Mouse (Mus musculus): Measurements from ENCODE around the gene Wdfy2. TPM values are rescaled to one million over a fixed set of nuclear protein-coding genes. Genes with fewer than 3 reads are reported as not detected.

Gene Wdfy2
- polyA plus RNA-seq, 1 experiment from 2014 or later, result 13.0 TPM

- WGBS, result 96% methylated on average over 3 of the region's 3 CpGs
- Histone ChIP-seq H3K27ac (replicated peaks; ENCODE audit: low read depth, low read length) (no peak overlapping the region), H3K9me3 (ENCODE audit: control insufficient read depth, low read length) (no peaks in the 10 kb centered on the region), H3K36me3 (ENCODE audit: control insufficient read depth, insufficient read depth, low read length) (peaks cover 25% of the 10 kb centered on the region), H3K27me3 (ENCODE audit: control insufficient read depth, insufficient read depth, low read length) (no peaks in the 10 kb centered on the region), H3K9ac (replicated peaks; ENCODE audit: low read length) (no peak overlapping the region), H3K4me2 (ENCODE audit: low read length) (no peak overlapping the region), H3K4me3 (replicated peaks; ENCODE audit: low read depth, low read length) (no peak overlapping the region), H3K4me1 (ENCODE audit: control insufficient read depth, insufficient read depth, low read length) (no peaks in the 10 kb centered on the region)
- DNase-seq (no peak), ATAC-seq (ENCODE audit: low FRiP score, low TSS enrichment) (no peak)
Measured at GRCm38 (mm10) chr14:62939435-62939834, 102.0 kb downstream of the Wdfy2 start.

DNA sequence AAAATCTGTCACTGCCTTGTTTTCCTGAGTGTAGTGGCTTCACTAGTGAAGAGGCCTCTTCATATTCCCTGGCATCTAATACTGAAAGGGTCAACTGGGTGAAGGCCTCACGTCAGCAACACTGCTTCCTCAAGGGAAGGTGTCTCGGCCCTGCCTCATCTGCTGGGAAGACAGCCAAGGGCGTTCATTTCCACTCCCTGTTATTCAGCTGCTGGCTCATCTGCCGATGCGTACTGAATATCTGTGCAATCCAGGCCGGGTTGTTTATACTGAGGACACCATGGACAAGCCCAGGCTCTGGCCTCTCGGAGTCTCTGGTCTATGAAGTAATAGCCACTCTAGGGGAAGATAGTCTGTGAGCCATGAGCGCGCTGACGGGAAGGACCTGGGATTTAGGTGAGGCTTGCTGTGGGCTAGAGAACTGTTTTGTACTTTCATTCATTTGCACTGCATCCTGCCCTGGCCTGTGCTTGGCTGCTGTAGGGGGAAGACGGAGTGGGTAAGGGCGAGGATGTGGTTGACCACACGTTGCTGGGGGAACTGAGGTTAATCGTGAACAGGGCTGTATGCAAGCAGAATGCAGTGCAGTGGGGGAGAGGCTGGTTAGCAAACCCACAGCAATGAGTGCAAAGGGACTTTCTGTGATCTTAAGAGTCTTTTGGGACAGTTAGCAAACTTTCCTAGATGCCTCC is 103.1 kb downstream of the Wdfy2 start:
- Histone ChIP-seq H3K36me3 (ENCODE audit: control insufficient read depth, insufficient read depth, low read length) (peaks cover 31% of the 10 kb centered on the region), H3K9me3 (ENCODE audit: control insufficient read depth, low read length) (no peaks in the 10 kb centered on the region), H3K9ac (replicated peaks; ENCODE audit: low read length) (no peak overlapping the region), H3K27me3 (ENCODE audit: control insufficient read depth, insufficient read depth, low read length) (no peaks in the 10 kb centered on the region), H3K4me3 (replicated peaks; ENCODE audit: low read depth, low read length) (no peak overlapping the region), H3K4me2 (ENCODE audit: low read length) (no peak overlapping the region), H3K27ac (replicated peaks; ENCODE audit: low read depth, low read length) (no peak overlapping the region), H3K4me1 (ENCODE audit: control insufficient read depth, insufficient read depth, low read length) (no peaks in the 10 kb centered on the region)
- DNase-seq (peak; percentile 14), ATAC-seq (ENCODE audit: low FRiP score, low TSS enrichment) (no peak)
- WGBS, result 90% methylated on average over 14 of the region's 14 CpGs

DNA sequence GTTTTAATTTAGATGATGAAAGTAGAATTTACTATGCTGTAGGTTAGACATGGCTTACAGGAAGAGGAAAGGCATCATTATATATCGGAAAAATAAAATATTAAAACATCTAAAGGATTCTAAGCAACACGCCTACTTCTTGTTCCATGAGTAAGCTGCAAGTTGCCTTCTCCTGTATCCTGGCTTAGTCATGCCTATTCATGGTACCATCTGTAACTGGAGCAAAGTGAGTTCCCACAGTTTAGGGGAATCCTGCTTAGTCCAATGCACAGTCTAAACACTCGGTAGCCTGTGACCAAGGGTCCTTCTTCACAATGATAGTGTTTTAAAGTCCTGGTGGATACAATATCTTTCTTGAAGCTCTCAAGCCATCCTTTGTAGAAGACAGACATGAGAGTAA is 109.3 kb downstream of the Wdfy2 start:
- no peak overlapping the region for H3K4me3 ChIP-seq (replicated peaks; ENCODE audit: low read depth, low read length)
- ATAC-seq (ENCODE audit: low FRiP score, low TSS enrichment) (no peak), DNase-seq (no peak)
- no peak overlapping the region for H3K27ac ChIP-seq (replicated peaks; ENCODE audit: low read depth, low read length)
- no peaks in the 10 kb centered on the region for H3K4me1 ChIP-seq (ENCODE audit: control insufficient read depth, insufficient read depth, low read length)
- H3K36me3 ChIP-seq (ENCODE audit: control insufficient read depth, insufficient read depth, low read length), result peaks cover 23% of the 10 kb centered on the region
- no peak overlapping the region for H3K9ac ChIP-seq (replicated peaks; ENCODE audit: low read length)
- no peak overlapping the region for H3K4me2 ChIP-seq (ENCODE audit: low read length)
- WGBS, result 92% methylated on average over 3 of the region's 3 CpGs
- H3K27me3 ChIP-seq (ENCODE audit: control insufficient read depth, insufficient read depth, low read length), result no peaks in the 10 kb centered on the region
- H3K9me3 ChIP-seq (ENCODE audit: control insufficient read depth, low read length), result no peaks in the 10 kb centered on the region

DNA sequence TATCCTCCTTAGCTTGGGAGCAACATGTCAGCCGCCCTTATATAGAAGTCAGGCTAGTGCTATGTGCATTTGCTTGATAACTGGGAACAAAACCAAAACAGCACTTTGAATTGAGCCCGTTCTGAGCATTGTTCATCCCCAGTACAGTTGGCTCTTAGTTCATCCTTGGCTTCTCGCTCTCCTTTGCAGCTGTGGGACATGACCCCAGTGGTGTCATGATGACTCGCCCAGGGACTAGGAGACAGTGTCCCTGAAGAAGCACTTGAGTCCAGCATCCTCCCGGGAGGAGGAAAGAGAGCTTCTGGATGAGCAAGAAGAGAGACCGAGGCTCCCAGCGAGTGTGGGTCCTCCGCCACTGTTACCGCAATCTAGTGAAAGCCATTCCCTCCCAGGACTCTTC is 118.6 kb downstream of the Wdfy2 start:
- Histone ChIP-seq H3K9ac (replicated peaks; ENCODE audit: low read length) (no peak overlapping the region), H3K36me3 (ENCODE audit: control insufficient read depth, insufficient read depth, low read length) (peaks cover 66% of the 10 kb centered on the region)

DNA sequence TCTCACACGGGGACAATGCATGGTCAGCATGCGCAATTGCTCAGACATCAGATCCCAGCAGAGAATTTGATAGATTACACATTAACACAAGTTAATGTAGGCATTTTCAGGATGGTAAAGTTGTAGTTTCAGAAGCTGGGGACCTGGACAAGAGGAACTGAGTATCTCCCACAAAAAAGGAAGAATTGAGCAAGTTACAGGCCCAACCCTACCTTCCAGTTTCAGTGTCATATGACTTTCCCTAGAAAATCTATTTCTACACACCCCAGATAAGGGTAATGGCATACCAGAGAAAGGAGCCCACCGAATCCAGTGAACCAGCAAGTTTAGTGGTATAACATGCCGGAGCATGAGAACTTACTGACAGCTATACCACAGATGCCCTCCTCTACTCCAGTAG is 126.2 kb downstream of the Wdfy2 start:
- Histone ChIP-seq H3K27me3 (ENCODE audit: control insufficient read depth, insufficient read depth, low read length) (no peaks in the 10 kb centered on the region), H3K9ac (replicated peaks; ENCODE audit: low read length) (no peak overlapping the region), H3K9me3 (ENCODE audit: control insufficient read depth, low read length) (no peaks in the 10 kb centered on the region), H3K36me3 (ENCODE audit: control insufficient read depth, insufficient read depth, low read length) (peaks cover 9% of the 10 kb centered on the region; the same call in 1 of the 2 replicates), H3K27ac (replicated peaks; ENCODE audit: low read depth, low read length) (no peak overlapping the region), H3K4me1 (ENCODE audit: control insufficient read depth, insufficient read depth, low read length) (no peaks in the 10 kb centered on the region; the same call in 1 of the 2 replicates), H3K4me3 (replicated peaks; ENCODE audit: low read depth, low read length) (no peak overlapping the region), H3K4me2 (ENCODE audit: low read length) (no peak overlapping the region)
- 91% methylated on average over 4 of the region's 4 CpGs for WGBS
- DNase-seq (no peak), ATAC-seq (ENCODE audit: low FRiP score, low TSS enrichment) (no peak)

More for the DNA sequence above, 118.6 kb downstream of the Wdfy2 start:
- H3K9me3 ChIP-seq (ENCODE audit: control insufficient read depth, low read length), result no peaks in the 10 kb centered on the region
- ATAC-seq (ENCODE audit: low FRiP score, low TSS enrichment) (no peak), DNase-seq (no peak)
- no peak overlapping the region for H3K4me2 ChIP-seq (ENCODE audit: low read length)
- H3K4me1 ChIP-seq (ENCODE audit: control insufficient read depth, insufficient read depth, low read length), result no peaks in the 10 kb centered on the region
- H3K27ac ChIP-seq (replicated peaks; ENCODE audit: low read depth, low read length), result no peak overlapping the region
- 95% methylated on average over 9 of the region's 9 CpGs for whole genome bisulfite sequencing
- H3K27me3 ChIP-seq (ENCODE audit: control insufficient read depth, insufficient read depth, low read length), result no peaks in the 10 kb centered on the region
- H3K4me3 ChIP-seq (replicated peaks; ENCODE audit: low read depth, low read length), result no peak overlapping the region

GRCm38 (mm10) chr14:62965342-62965741 is 127.9 kb downstream of the Wdfy2 start:
- Histone ChIP-seq H3K36me3 (ENCODE audit: control insufficient read depth, insufficient read depth, low read length) (no peaks in the 10 kb centered on the region), H3K4me1 (ENCODE audit: control insufficient read depth, insufficient read depth, low read length) (no peaks in the 10 kb centered on the region; the same call in 1 of the 2 replicates), H3K9ac (replicated peaks; ENCODE audit: low read length) (no peak overlapping the region), H3K4me3 (replicated peaks; ENCODE audit: low read depth, low read length) (no peak overlapping the region), H3K4me2 (ENCODE audit: low read length) (no peak overlapping the region), H3K9me3 (ENCODE audit: control insufficient read depth, low read length) (no peaks in the 10 kb centered on the region), H3K27me3 (ENCODE audit: control insufficient read depth, insufficient read depth, low read length) (no peaks in the 10 kb centered on the region), H3K27ac (replicated peaks; ENCODE audit: low read depth, low read length) (no peak overlapping the region)
- WGBS, result 89% methylated on average over 5 of the region's 5 CpGs
- DNase-seq (no peak), ATAC-seq (ENCODE audit: low FRiP score, low TSS enrichment) (no peak)

DNA sequence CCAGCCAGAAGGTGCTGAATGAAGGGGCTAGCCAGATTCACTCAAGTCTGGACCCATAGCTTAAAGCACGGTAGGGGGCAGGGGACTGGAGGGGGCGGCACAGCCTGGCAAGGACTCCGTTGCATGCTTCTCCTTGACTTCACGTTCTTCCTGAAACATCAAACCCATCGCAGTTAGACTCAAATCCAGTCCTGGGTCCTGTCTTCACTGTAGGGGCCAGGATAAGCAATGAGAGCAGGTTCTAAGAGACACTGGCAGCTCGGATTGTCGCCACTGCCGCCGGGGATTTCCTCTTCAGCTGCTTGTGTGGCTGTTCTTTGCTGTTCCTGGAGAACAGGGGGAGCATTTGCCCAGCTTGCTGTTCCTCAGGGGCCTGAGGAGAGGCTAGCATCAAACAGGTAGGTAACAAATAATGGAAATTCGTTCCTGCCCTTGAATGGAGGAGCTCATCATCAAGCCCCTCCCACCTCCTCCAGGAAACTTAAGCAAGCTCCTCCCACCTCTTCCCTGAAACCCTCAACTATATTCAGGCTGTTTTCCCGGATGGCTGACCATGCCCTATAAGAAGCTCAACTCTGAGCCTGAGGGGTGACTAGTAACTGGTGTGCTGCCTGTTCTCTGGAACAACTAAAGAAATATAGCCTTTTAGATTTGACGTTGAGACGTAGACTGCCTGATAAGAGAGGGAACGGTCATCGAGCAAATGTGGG is 128.5 kb downstream of the Wdfy2 start:
- H3K9ac ChIP-seq (replicated peaks; ENCODE audit: low read length), result no peak overlapping the region
- ATAC-seq (ENCODE audit: low FRiP score, low TSS enrichment), result no peak
- WGBS, result 21% methylated on average over 15 of the region's 15 CpGs
- DNase-seq, result peak; percentile 31
- no peaks in the 10 kb centered on the region for H3K36me3 ChIP-seq (ENCODE audit: control insufficient read depth, insufficient read depth, low read length)
- H3K4me2 ChIP-seq (ENCODE audit: low read length), result peak overlapping the region; percentile 46
- H3K9me3 ChIP-seq (ENCODE audit: control insufficient read depth, low read length), result no peaks in the 10 kb centered on the region
- H3K4me3 ChIP-seq (replicated peaks; ENCODE audit: low read depth, low read length), result peak overlapping the region; percentile 21
- no peaks in the 10 kb centered on the region for H3K27me3 ChIP-seq (ENCODE audit: control insufficient read depth, insufficient read depth, low read length)
- H3K27ac ChIP-seq (replicated peaks; ENCODE audit: low read depth, low read length), result 0 out of 2 replicates have a peak overlapping the region, but pooled peaks have one; percentile 5
- H3K4me1 ChIP-seq (ENCODE audit: control insufficient read depth, insufficient read depth, low read length), result no peaks in the 10 kb centered on the region; the same call in 1 of the 2 replicates

GRCm38 (mm10) chr14:62975046-62975445 is 137.6 kb downstream of the Wdfy2 start:
- Histone ChIP-seq H3K36me3 (ENCODE audit: control insufficient read depth, insufficient read depth, low read length) (no peaks in the 10 kb centered on the region), H3K9me3 (ENCODE audit: control insufficient read depth, low read length) (no peaks in the 10 kb centered on the region), H3K4me1 (ENCODE audit: control insufficient read depth, insufficient read depth, low read length) (no peaks in the 10 kb centered on the region), H3K27me3 (ENCODE audit: control insufficient read depth, insufficient read depth, low read length) (no peaks in the 10 kb centered on the region), H3K4me2 (ENCODE audit: low read length) (no peak overlapping the region), H3K4me3 (replicated peaks; ENCODE audit: low read depth, low read length) (no peak overlapping the region), H3K27ac (replicated peaks; ENCODE audit: low read depth, low read length) (no peak overlapping the region), H3K9ac (replicated peaks; ENCODE audit: low read length) (no peak overlapping the region)
- WGBS, result 16% methylated on average over 5 of the region's 5 CpGs
- DNase-seq, result peak; percentile 75
- ATAC-seq (ENCODE audit: low FRiP score, low TSS enrichment), result no peak

- 59% methylated on average over 1 of the region's 1 CpGs for WGBS
- H3K9me3 ChIP-seq (ENCODE audit: control insufficient read depth, low read length), result no peaks in the 10 kb centered on the region
- no peaks in the 10 kb centered on the region for H3K4me1 ChIP-seq (ENCODE audit: control insufficient read depth, insufficient read depth, low read length)
- ATAC-seq (ENCODE audit: low FRiP score, low TSS enrichment) (no peak), DNase-seq (no peak)
- H3K27me3 ChIP-seq (ENCODE audit: control insufficient read depth, insufficient read depth, low read length), result no peaks in the 10 kb centered on the region
- H3K4me3 ChIP-seq (replicated peaks; ENCODE audit: low read depth, low read length), result no peak overlapping the region
- H3K36me3 ChIP-seq (ENCODE audit: control insufficient read depth, insufficient read depth, low read length), result no peaks in the 10 kb centered on the region
- H3K27ac ChIP-seq (replicated peaks; ENCODE audit: low read depth, low read length), result no peak overlapping the region
- no peak overlapping the region for H3K9ac ChIP-seq (replicated peaks; ENCODE audit: low read length)
- no peak overlapping the region for H3K4me2 ChIP-seq (ENCODE audit: low read length)
Measured at GRCm38 (mm10) chr14:62979815-62980214, 142.3 kb downstream of the Wdfy2 start.
